Mouse (Mus musculus): ENCODE results near the gene Tecpr2. TPM values are rescaled to one million over a fixed set of nuclear protein-coding genes. Genes with fewer than 3 reads are reported as not detected.

Tecpr2 gene
- polyA plus RNA-seq, 1 experiment, result 5.4 TPM

- no peak for DNase-seq (ENCODE audit: low spot score)
Observed at GRCm38 (mm10) chr12:111005803-111006202, 116.7 kb downstream of the Tecpr2 start.

- DNase-seq (ENCODE audit: low spot score), result no peak
Observed at GRCm38 (mm10) chr12:111006339-111006738, 117.3 kb downstream of the Tecpr2 start.

DNA sequence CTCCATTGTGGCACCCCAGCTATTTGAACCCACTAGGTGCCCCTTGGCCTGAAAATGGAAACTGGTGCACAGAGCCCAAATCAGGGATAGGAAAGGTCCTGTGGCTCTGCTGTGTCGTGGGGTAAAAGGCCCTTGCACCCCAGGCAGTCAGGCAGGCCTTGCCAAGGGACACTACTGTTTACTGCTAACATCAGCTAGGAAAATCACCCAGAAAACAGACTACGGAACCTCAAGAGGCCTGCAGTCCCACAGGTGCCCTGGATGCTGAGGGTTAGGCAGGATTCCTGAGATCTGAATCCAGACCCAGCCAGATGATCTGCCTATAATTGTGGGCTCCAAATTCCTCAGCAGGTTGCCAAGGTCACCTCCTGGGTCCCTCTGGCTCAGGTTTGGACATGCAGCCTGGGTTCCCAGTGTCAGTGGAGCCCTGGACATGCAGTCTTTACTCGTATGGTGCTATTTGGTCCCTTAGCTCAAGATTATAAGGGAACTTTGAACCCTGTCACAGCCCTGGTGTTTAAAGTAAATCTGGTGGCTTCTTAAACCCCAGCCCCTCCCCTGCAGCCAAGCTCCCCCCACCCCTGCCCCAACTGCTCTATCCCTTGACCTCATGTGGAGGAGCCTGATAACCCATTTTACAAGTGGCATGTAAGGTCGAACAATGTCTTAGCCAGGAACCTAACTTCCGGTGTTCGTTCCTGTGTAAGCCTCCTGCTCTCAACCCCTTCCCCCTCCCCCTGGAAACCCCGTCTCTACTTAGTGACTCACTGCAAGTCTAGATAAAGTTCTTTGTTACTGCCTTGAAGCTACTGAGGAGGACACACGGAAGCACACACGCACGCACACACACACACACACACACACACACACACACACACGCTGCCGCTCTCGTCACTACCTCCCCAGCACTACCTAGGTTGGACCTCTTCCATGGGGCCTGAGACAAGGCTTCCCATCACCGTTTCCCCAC lies 118.4 kb downstream of the Tecpr2 start:
- no peak for DNase-seq (ENCODE audit: low spot score)

DNA sequence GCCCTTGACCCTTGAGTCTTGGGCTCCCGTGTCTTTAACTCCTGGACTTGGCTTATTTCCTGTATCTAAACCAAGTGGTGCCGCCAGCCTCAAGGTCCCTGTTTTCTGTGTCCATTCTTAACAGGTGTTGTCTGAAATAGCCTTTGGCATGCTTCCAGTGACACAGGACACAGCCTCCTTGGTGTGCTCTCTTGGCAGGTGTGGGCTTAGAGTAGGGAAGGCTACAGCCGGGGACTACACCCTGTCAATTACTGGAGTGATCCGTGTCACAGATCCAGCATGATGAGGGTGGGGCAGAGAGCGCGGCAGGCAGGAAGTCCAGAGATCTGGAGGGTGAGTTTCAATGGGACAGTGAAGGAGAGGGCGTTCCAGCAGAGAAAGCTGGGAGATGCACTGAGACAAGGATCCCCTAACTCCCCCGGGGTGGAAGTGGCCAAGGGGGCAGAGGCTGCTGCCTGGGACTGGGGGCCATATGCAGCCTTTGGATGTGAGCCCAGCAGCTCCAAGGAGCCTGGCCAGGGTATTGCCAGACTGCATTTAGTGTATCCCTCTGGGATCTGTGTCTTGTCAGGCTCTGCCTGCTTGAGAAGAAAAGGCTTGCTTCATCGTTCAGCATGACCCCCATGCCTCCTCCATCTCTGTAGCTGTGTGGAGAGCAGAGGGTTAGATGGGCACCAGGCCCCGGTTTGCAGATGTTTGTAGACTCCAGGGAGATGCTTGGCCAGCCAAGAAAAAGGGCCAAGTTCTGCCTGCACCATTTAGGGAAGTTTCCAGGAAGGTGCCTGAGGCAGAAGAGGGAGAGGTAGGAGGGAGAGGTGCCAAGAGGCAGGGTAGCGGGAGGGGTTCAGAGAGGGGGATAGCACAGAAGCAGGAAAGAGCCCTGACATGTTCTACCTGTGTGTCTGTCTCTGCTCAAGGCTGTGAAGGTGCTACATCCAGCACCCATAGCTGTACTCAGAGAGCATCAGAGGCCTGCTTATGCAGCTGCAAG lies 119.7 kb downstream of the Tecpr2 start:
- no peak for DNase-seq (ENCODE audit: low spot score)

DNA sequence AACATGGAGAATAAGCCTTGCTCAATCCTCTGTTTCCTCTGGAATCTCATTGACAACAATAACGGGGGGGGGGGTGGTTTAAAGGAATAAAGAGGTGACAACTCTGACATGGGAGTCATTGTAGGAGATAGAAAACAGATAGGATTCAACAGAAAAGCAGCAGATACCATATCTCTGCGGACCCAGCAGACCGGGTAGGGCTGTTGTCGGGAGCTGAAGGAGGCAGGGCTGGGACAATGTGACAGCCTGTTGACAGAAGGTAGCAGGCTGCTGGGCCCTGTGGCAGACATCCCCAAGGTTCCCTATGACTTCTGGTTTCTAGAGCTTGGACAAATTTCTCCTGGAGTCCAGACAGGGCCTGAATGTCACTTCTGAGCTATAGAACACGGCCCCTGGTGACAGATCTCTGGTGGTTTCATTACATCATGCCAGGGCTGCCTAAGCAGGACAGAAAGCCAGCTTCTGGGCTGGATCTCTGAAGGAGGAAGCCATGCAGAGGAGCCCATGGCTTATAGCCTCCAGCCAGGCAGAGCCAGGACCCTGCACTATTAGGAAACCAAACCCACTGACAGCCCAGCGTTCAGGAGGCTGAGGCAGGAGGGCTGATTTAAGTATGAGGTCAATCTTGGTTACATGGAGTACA lies 120.7 kb downstream of the Tecpr2 start:
- DNase-seq (ENCODE audit: low spot score), result no peak

- no peak for DNase-seq (ENCODE audit: low spot score)
Observed at GRCm38 (mm10) chr12:111016807-111017206, 127.7 kb downstream of the Tecpr2 start.

DNA sequence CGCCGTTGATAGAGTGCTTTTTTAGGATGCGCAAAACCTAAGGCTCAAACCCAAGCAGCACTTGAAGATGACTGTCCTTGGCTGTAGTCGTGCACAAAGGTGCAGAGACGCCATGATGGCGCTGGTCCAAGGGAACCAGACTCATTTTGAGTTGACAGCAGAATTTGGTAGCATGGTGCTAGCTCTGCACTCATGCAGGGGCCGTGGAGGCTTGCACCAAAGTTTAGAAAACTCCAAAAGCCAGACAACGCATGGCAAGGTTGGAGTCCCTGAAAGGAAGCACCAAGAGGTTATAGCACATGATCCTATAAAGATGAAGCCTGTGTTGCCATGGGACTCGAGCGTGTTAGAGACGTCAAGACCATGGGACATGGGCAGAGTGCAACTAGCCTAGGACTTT lies 129.0 kb downstream of the Tecpr2 start:
- DNase-seq (ENCODE audit: low spot score), result no peak

DNA sequence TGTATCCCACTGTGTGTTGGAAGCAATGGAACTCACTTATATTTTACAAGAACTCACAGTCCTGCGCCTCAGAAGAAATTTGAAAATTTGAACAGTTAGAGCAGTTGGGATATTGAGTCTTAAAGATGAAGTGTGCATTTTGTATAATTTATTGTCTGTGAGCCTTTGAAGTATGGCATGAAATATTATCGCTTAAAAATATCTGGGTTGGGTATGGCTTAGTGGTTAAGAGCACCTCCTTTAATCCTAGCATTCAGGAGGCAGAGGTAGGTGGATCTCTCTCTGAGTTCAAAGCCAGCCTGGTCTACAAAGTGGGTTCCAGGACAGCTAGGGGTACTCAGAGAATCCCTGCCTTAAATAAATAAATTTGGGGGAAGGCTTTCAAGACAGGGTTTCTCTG lies 130.0 kb downstream of the Tecpr2 start:
- no peak for DNase-seq (ENCODE audit: low spot score)

GRCm38 (mm10) chr12:111021138-111021537 lies 132.1 kb downstream of the Tecpr2 start:
- DNase-seq (ENCODE audit: low spot score), result no peak

GRCm38 (mm10) chr12:111021577-111021976 lies 132.5 kb downstream of the Tecpr2 start:
- DNase-seq (ENCODE audit: low spot score), result no peak

Other genes with a start within 250 kb of the Tecpr2 start
- not detected in 2 replicates for gene 1700001K19Rik, start 206.6 kb upstream of the Tecpr2 start, polyA plus RNA-seq (2012; rRNA removed)
- 104 and 117 TPM in 2 replicates for gene Hsp90aa1, start 186.5 kb upstream of the Tecpr2 start, polyA plus RNA-seq (2012; rRNA removed)
- gene Wdr20, start 151.3 kb upstream of the Tecpr2 start, polyA plus RNA-seq (2012; rRNA removed), result 26.5 and 31.2 TPM in 2 replicates
- gene Mok, start 48.3 kb upstream of the Tecpr2 start, polyA plus RNA-seq (2012; rRNA removed), result 1.1 and 1.2 TPM in 2 replicates
- gene Zfp839, start 39.0 kb upstream of the Tecpr2 start, polyA plus RNA-seq (2012; rRNA removed), result 8.5 and 10.1 TPM in 2 replicates
- gene Cinp, start 119 bp upstream of the Tecpr2 start, polyA plus RNA-seq (2012; rRNA removed), result 49.9 and 61.5 TPM in 2 replicates
- gene Ankrd9, start 89.8 kb downstream of the Tecpr2 start, polyA plus RNA-seq (2012; rRNA removed), result 25.1 and 28.9 TPM in 2 replicates
- 12.6 and 16.6 TPM in 2 replicates for gene Rcor1, start 150.1 kb downstream of the Tecpr2 start, polyA plus RNA-seq (2012; rRNA removed)

All from urinary bladder, adult 2 months (tissue).